Mouse (Mus musculus) heart, postnatal 10 days (tissue): ENCODE data around the gene Smtnl1. TPM values are rescaled to one million over a fixed set of nuclear protein-coding genes. Genes with fewer than 3 reads are reported as not detected.

Experiments
- total RNA-seq, 2 experiments: library from RNA; stranded (reverse); gene quantifications; 2 replicates each; pipeline ENCODE4 v1.2.3; 2021

Gene Smtnl1
- total RNA-seq, 2 experiments from 2014 or later, result 0.14 TPM; not detected in 1

Other genes starting within 250 kb of the Smtnl1 start
- 100 to 1,000 TPM; 126 to 129 TPM for gene Ctnnd1, start 171.9 kb downstream of the Smtnl1 start, total RNA-seq
- gene Btbd18, start 163.6 kb downstream of the Smtnl1 start, total RNA-seq, result not detected
- gene Selenoh, start 151.9 kb downstream of the Smtnl1 start, total RNA-seq, result 10 to 100 TPM; 59.9 to 60.8 TPM
- gene Gm28635, start 144.6 kb downstream of the Smtnl1 start, total RNA-seq, result 10 to 100 TPM in 1 of 2 experiments, 1 to 10 TPM in 1; 9.6 to 11.7 TPM
- gene Med19, start 144.2 kb downstream of the Smtnl1 start, total RNA-seq, result 10 to 100 TPM; 15.1 to 17.8 TPM
- 100 to 1,000 TPM; 109 to 134 TPM for gene Tmx2, start 143.5 kb downstream of the Smtnl1 start, total RNA-seq
- gene Zdhhc5, start 107.5 kb downstream of the Smtnl1 start, total RNA-seq, result 10 to 100 TPM; 66.4 to 72.4 TPM
- 1 to 10 TPM; 7.0 to 8.1 TPM for gene Clp1, start 95.3 kb downstream of the Smtnl1 start, total RNA-seq
- gene Ypel4, start 88.6 kb downstream of the Smtnl1 start, total RNA-seq, result 1 to 10 TPM in 1 of 2 experiments, under 1 TPM in 1; 0.89 to 1.0 TPM
- gene Gm19426, start 79.0 kb downstream of the Smtnl1 start, total RNA-seq, result 1 to 10 TPM; 3.1 to 3.9 TPM
- 10 to 100 TPM; 59.2 to 60.4 TPM for gene Serping1, start 47.2 kb downstream of the Smtnl1 start, total RNA-seq
- gene Ube2l6, start 23.8 kb downstream of the Smtnl1 start, total RNA-seq, result 10 to 100 TPM; 22.3 to 36.8 TPM
- gene Timm10, start 4.3 kb upstream of the Smtnl1 start, total RNA-seq, result 100 to 1,000 TPM; 122 to 124 TPM
- gene Slc43a1, start 16.2 kb upstream of the Smtnl1 start, total RNA-seq, result 1 to 10 TPM; 2.2 to 3.4 TPM
- gene Rtn4rl2, start 64.1 kb upstream of the Smtnl1 start, total RNA-seq, result 1 to 10 TPM; 4.0 to 8.0 TPM
- 100 to 1,000 TPM in 1 of 2 experiments, 10 to 100 TPM in 1; 53.0 to 109 TPM for gene Slc43a3, start 113.9 kb upstream of the Smtnl1 start, total RNA-seq
- under 1 TPM in 1 of 2 experiments, not detected in 1; 0.55 TPM for gene Prg2, start 157.8 kb upstream of the Smtnl1 start, total RNA-seq
- not detected for gene Prg3, start 165.6 kb upstream of the Smtnl1 start, total RNA-seq
- gene Ssrp1, start 214.6 kb upstream of the Smtnl1 start, total RNA-seq, result 10 to 100 TPM; 68.5 to 69.0 TPM
- under 1 TPM; 0.24 to 0.42 TPM for gene P2rx3, start 214.8 kb upstream of the Smtnl1 start, total RNA-seq
- 100 to 1,000 TPM; 100 to 108 TPM for gene Tnks1bp1, start 225.4 kb upstream of the Smtnl1 start, total RNA-seq